Mouse (Mus musculus): ENCODE measurements around the gene Abca7. TPM values are rescaled to one million over a fixed set of nuclear protein-coding genes. Genes with fewer than 3 reads are reported as not detected.

Gene Abca7
- total and polyA plus RNA-seq, 2 experiments from 2014 or later, result 1.9 to 9.3 TPM

DNA sequence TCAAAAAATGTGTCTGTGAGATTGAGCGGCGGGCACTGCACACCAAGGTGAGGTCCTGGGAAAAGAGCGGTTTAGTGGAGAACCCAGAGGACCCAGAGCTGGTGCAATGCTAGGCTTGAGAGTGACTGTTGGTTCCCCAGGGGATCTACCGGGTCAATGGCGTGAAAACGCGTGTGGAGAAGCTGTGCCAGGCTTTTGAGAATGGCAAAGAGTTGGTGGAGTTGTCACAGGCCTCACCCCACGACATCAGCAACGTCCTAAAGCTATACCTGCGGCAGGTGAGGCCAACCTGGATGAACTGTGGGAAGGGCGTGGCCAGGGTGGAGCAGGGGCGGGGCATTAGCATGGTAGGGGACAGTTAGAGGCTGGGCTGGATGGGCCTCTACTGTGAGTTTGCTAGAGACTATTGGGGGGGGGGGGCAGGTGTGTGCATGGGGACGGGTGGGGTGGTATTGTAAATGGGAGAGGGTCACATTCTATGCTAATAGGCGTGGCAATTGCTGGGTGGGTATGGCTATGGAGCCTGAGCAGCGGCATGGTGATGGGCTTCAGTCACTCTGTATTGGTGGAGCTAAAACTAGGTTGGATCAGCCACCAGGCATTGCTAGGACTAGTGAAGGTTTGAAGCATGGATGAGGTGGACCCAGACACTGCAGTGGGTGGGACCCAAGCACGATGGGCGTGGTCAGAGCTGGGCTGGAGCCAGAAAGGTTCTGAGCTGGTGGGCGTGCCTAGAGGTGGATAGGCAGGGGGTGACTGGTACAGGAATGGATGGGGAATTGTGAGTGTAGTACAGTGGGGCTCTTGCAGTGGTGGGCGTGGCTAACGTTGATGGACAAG, 31.6 kb downstream of the Abca7 start:
- no peak for ATAC-seq (ENCODE audit: low FRiP score)
- Histone ChIP-seq H3K9me3 (ENCODE audit: low read length) (no peaks in the 10 kb centered on the region), H3K27ac (ENCODE audit: low read depth, low read length) (no peak overlapping the region), H3K36me3 (ENCODE audit: insufficient read depth, low read length) (no peaks in the 10 kb centered on the region), H3K9ac (replicated peaks; ENCODE audit: low read length, poor library complexity, severe bottlenecking) (no peak overlapping the region), H3K27me3 (ENCODE audit: insufficient read depth, low read length) (no peaks in the 10 kb centered on the region), H3K4me2 (ENCODE audit: low read depth, low read length, poor library complexity, severe bottlenecking) (no peak overlapping the region), H3K4me3 (ENCODE audit: low read depth, low read length) (no peak overlapping the region), H3K4me1 (ENCODE audit: insufficient read depth, low read length) (no peaks in the 10 kb centered on the region)
- no peak for TF ChIP-seq CTCF (IDR thresholded peaks at IDR 0.05)
- no peak for DNase-seq (ENCODE audit: low spot score)
- 77% methylated on average over 20 of the region's 20 CpGs for WGBS

DNA sequence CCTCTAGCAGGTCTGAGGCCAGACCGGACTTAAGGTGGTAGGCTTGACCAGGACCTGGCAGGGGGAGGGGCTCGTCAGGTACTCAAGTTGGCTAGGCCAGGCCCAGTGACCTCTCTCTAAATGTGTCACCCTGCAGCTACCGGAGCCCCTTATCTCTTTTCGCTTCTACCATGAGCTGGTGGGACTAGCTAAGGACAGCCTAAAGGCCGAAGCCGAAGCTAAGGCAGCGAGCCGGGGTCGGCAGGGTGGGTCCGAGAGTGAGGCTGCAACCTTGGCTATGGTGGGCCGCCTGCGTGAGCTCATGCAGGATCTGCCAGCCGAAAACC, 32.2 kb downstream of the Abca7 start:
- ATAC-seq (ENCODE audit: low FRiP score), result no peak
- H3K9ac ChIP-seq (replicated peaks; ENCODE audit: low read length, poor library complexity, severe bottlenecking), result no peak overlapping the region
- 97% methylated on average over 13 of the region's 13 CpGs for WGBS
- no peak for TF ChIP-seq CTCF (IDR thresholded peaks at IDR 0.05)
- no peaks in the 10 kb centered on the region for H3K9me3 ChIP-seq (ENCODE audit: low read length)
- no peak overlapping the region for H3K27ac ChIP-seq (ENCODE audit: low read depth, low read length)
- no peaks in the 10 kb centered on the region for H3K4me1 ChIP-seq (ENCODE audit: insufficient read depth, low read length)
- no peak for DNase-seq (ENCODE audit: low spot score)
- H3K27me3 ChIP-seq (ENCODE audit: insufficient read depth, low read length), result no peaks in the 10 kb centered on the region
- H3K4me2 ChIP-seq (ENCODE audit: low read depth, low read length, poor library complexity, severe bottlenecking), result no peak overlapping the region
- H3K4me3 ChIP-seq (ENCODE audit: low read depth, low read length), result no peak overlapping the region
- no peaks in the 10 kb centered on the region for H3K36me3 ChIP-seq (ENCODE audit: insufficient read depth, low read length)

DNA sequence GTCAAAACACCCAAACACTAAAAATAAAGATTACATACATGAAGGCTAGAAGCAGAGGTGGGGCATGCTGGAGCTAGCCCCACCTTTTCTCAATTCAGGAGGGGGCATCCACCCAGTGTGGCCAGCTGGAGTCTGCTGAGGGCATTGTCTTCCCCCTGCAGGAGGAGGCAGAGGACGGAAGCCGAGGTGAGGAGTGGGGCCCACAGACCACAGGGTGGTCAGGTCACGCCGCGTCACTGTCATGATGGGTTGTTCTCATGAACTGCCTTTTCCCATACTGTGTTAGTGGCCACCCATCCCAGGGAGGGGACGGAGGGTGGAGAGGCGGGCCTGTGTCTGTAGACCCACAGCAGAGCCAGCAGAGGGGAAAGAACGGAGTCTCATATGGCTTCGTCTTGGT, 33.9 kb downstream of the Abca7 start:
- ATAC-seq (ENCODE audit: low FRiP score) (no peak), DNase-seq (ENCODE audit: low spot score) (no peak)
- TF ChIP-seq CTCF (IDR thresholded peaks at IDR 0.05), result no peak
- H3K9me3 ChIP-seq (ENCODE audit: low read length), result no peaks in the 10 kb centered on the region
- no peak overlapping the region for H3K4me3 ChIP-seq (ENCODE audit: low read depth, low read length)
- H3K36me3 ChIP-seq (ENCODE audit: insufficient read depth, low read length), result peaks cover 5% of the 10 kb centered on the region
- H3K9ac ChIP-seq (replicated peaks; ENCODE audit: low read length, poor library complexity, severe bottlenecking), result no peak overlapping the region
- H3K27me3 ChIP-seq (ENCODE audit: insufficient read depth, low read length), result no peaks in the 10 kb centered on the region
- H3K4me2 ChIP-seq (ENCODE audit: low read depth, low read length, poor library complexity, severe bottlenecking), result no peak overlapping the region
- no peak overlapping the region for H3K27ac ChIP-seq (ENCODE audit: low read depth, low read length)
- 81% methylated on average over 8 of the region's 9 CpGs for WGBS
- no peaks in the 10 kb centered on the region for H3K4me1 ChIP-seq (ENCODE audit: insufficient read depth, low read length)

GRCm38 (mm10) chr10:80030736-80031135, 34.4 kb downstream of the Abca7 start:
- no peaks in the 10 kb centered on the region for H3K4me1 ChIP-seq (ENCODE audit: insufficient read depth, low read length)
- 85% methylated on average over 17 of the region's 17 CpGs for WGBS
- H3K27me3 ChIP-seq (ENCODE audit: insufficient read depth, low read length), result no peaks in the 10 kb centered on the region
- H3K4me2 ChIP-seq (ENCODE audit: low read depth, low read length, poor library complexity, severe bottlenecking), result no peak overlapping the region
- no peak overlapping the region for H3K27ac ChIP-seq (ENCODE audit: low read depth, low read length)
- H3K9ac ChIP-seq (replicated peaks; ENCODE audit: low read length, poor library complexity, severe bottlenecking), result no peak overlapping the region
- no peak overlapping the region for H3K4me3 ChIP-seq (ENCODE audit: low read depth, low read length)
- H3K36me3 ChIP-seq (ENCODE audit: insufficient read depth, low read length), result peaks cover 11% of the 10 kb centered on the region
- DNase-seq (ENCODE audit: low spot score) (no peak), ATAC-seq (ENCODE audit: low FRiP score) (no peak)
- no peaks in the 10 kb centered on the region for H3K9me3 ChIP-seq (ENCODE audit: low read length)
- TF ChIP-seq CTCF (IDR thresholded peaks at IDR 0.05), result no peak

DNA sequence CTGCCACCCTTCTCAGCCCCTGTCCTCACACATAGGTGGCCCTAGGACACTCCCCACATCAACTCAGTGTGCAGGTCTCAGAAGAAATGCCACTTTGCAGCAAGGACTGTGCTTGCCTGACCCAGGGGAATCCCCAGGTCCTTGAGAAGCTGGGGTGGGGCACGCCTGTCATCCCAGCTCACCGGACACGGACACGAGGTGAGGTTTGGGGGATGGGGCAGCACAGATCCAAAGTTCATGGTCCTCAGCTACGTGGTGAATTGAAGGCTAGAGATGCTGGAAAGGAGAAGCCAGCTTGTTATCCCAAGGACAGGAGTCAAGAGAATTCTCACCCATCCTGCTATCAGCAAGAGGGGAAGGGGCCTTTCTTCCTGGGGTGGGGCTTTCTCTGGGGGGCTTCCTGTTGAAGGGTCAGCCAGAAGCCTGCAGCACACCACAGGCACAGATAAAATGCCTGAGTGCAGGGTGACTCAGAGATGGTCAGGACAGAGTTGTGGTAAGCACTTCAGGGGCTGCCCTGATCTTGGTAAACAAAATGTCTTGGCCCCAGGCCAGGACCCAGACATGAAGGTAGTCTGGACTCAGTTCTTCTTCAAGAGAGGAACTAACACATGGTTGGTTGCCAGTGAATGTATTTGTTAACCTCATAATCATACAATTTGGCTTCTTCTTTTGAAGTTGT, 36.6 kb downstream of the Abca7 start:
- Histone ChIP-seq H3K4me1 (ENCODE audit: insufficient read depth, low read length) (0 out of 2 replicates have a peak, but pooled peaks cover under 1% of the 10 kb centered on the region), H3K27me3 (ENCODE audit: insufficient read depth, low read length) (no peaks in the 10 kb centered on the region), H3K4me3 (ENCODE audit: low read depth, low read length) (no peak overlapping the region), H3K27ac (ENCODE audit: low read depth, low read length) (no peak overlapping the region), H3K9me3 (ENCODE audit: low read length) (no peaks in the 10 kb centered on the region), H3K4me2 (ENCODE audit: low read depth, low read length, poor library complexity, severe bottlenecking) (no peak overlapping the region), H3K9ac (replicated peaks; ENCODE audit: low read length, poor library complexity, severe bottlenecking) (no peak overlapping the region), H3K36me3 (ENCODE audit: insufficient read depth, low read length) (peaks cover 30% of the 10 kb centered on the region)
- DNase-seq (ENCODE audit: low spot score) (no peak), ATAC-seq (ENCODE audit: low FRiP score) (no peak)
- 48% methylated on average over 5 of the region's 5 CpGs for WGBS
- no peak for TF ChIP-seq CTCF (IDR thresholded peaks at IDR 0.05)

Measured in midbrain, postnatal 0 days (tissue).